Mouse (Mus musculus) CH12.LX (cell line): ENCODE measurements at regions not wholly inside any gene's neighbourhood (a gene's known extent, or its start where the extent isn't known, plus 50 kb on each side); places are given as distances from the start of the nearest gene placed in this dataset.

Source experiments
- DNase-seq: peaks from one replicate; pipeline ENCODE4 v3.0.0-alpha.2; 2013; ENCODE audit errors: extremely low read depth
- H3K27ac ChIP-seq: 2 replicates; pipeline ENCODE4 v1.5.1; 2012; ENCODE audit warnings: low read depth, mild to moderate bottlenecking, control low read depth, moderate library complexity; ENCODE audit not compliant: insufficient read depth
- H3K27me3 ChIP-seq: replicated peaks from 2 replicates; pipeline ENCODE3; 2012; ENCODE audit warnings: inconsistent platforms
- H3K36me3 ChIP-seq, 2 experiments: replicated peaks in 1 of 2; 2 replicates each; pipeline versions ENCODE3 to v1.6.1; 2012; ENCODE audit warnings: inconsistent platforms in 1 of 2, low read length in 1 of 2, mild to moderate bottlenecking in 1 of 2, mixed read lengths in 1 of 2, moderate library complexity in 1 of 2; ENCODE audit not compliant: control insufficient read depth in 1 of 2, insufficient read depth in 1 of 2
- H3K4me1 ChIP-seq, 2 experiments: 2 replicates each; pipeline ENCODE4 v1.6.1; 2012; ENCODE audit warnings: inconsistent platforms in 1 of 2, moderate library complexity in 1 of 2; ENCODE audit not compliant: insufficient read depth in 2 of 2, control insufficient read depth in 1 of 2
- H3K4me2 ChIP-seq: 2 replicates; pipeline ENCODE4 v1.6.1; 2012; ENCODE audit warnings: low read depth, mild to moderate bottlenecking, control low read depth; ENCODE audit not compliant: poor library complexity, insufficient read depth, severe bottlenecking
- H3K4me3 ChIP-seq, 3 experiments: fragments of 150-350 bp in 1 of 3; sonication (generic) in 1 of 3; replicated peaks in 1 of 3; 2 replicates each; pipeline versions ENCODE3 to v1.5.1; 2011 to 2012; ENCODE audit warnings: low read depth in 2 of 3, low read length in 2 of 3, mild to moderate bottlenecking in 2 of 3, moderate library complexity in 2 of 3, control low read depth in 1 of 3, improper control_type of control experiment in 1 of 3, inconsistent platforms in 1 of 3, mixed read lengths in 1 of 3; ENCODE audit not compliant: poor library complexity in 1 of 3
- H3K79me2 ChIP-seq: replicated peaks from 2 replicates; pipeline ENCODE4 v1.6.1; 2012; ENCODE audit warnings: mild to moderate bottlenecking, moderate library complexity; ENCODE audit not compliant: control insufficient read depth, poor library complexity, insufficient read depth, severe bottlenecking; ENCODE audit errors: extremely low read depth
- H3K9ac ChIP-seq: 2 replicates; pipeline ENCODE4 v1.6.1; 2012; ENCODE audit warnings: low read depth, mild to moderate bottlenecking, control low read depth, moderate library complexity; ENCODE audit not compliant: insufficient read depth
- H3K9me3 ChIP-seq: replicated peaks from 2 replicates; pipeline ENCODE3; 2012; ENCODE audit warnings: low read length, inconsistent platforms, mixed read lengths
- BHLHE40 ChIP-seq: IDR thresholded peaks from 2 replicates; pipeline ENCODE4 v1.6.1; 2011; ENCODE audit warnings: mild to moderate bottlenecking, low read depth, low read length, improper control_type of control experiment
- CHD1 ChIP-seq: IDR thresholded peaks from 2 replicates; pipeline ENCODE4 v1.6.1; 2012; ENCODE audit warnings: low read depth, low read length, improper control_type of control experiment, inconsistent platforms
- CTCF ChIP-seq, 2 experiments: IDR thresholded peaks in 1 of 2; conservative IDR thresholded peaks in 1 of 2; 2 replicates each; pipeline ENCODE4 v1.5.1; 2011 to 2012; ENCODE audit warnings: low read depth in 2 of 2, low read length in 2 of 2, improper control_type of control experiment in 1 of 2, inconsistent platforms in 1 of 2, mild to moderate bottlenecking in 1 of 2, moderate library complexity in 1 of 2
- ELF1 ChIP-seq: IDR thresholded peaks from 2 replicates; pipeline ENCODE4 v1.6.1; 2014; ENCODE audit warnings: low read depth, mild to moderate bottlenecking, inconsistent platforms, low read length, improper control_type of control experiment
- HCFC1 ChIP-seq: IDR thresholded peaks from 2 replicates; pipeline ENCODE4 v1.6.1; 2012; ENCODE audit warnings: low read depth, mild to moderate bottlenecking, inconsistent platforms, low read length, improper control_type of control experiment
- IRF4 ChIP-seq: IDR thresholded peaks from 2 replicates; pipeline ENCODE4 v1.6.1; 2014; ENCODE audit warnings: low read depth, mild to moderate bottlenecking, inconsistent platforms, low read length, improper control_type of control experiment
- JUN ChIP-seq: IDR thresholded peaks from 2 replicates; pipeline ENCODE4 v1.6.1; 2011; ENCODE audit warnings: low read depth, mild to moderate bottlenecking, low read length, improper control_type of control experiment, moderate library complexity; ENCODE audit not compliant: insufficient read depth
- JUND ChIP-seq: conservative IDR thresholded peaks from 2 replicates; pipeline ENCODE4 v1.6.1; 2011; ENCODE audit warnings: low read depth, low read length, improper control_type of control experiment
- KAT2A ChIP-seq: IDR thresholded peaks from 2 replicates; pipeline ENCODE4 v1.6.1; 2012; ENCODE audit warnings: low read length, improper control_type of control experiment, inconsistent platforms; ENCODE audit not compliant: insufficient replicate concordance
- MEF2A ChIP-seq: IDR thresholded peaks from 2 replicates; pipeline ENCODE4 v1.6.1; 2014; ENCODE audit warnings: low read depth, mild to moderate bottlenecking, inconsistent platforms, low read length, improper control_type of control experiment, borderline replicate concordance
- MXI1 ChIP-seq: IDR thresholded peaks from 2 replicates; pipeline ENCODE4 v1.6.1; 2011; ENCODE audit warnings: mild to moderate bottlenecking, low read depth, low read length, improper control_type of control experiment
- MYC ChIP-seq: IDR thresholded peaks from 2 replicates; pipeline ENCODE4 v1.6.1; 2011; ENCODE audit warnings: low read depth, mild to moderate bottlenecking, improper control_type of control experiment, low read length
- POLR2AphosphoS2 ChIP-seq: IDR thresholded peaks from 2 replicates; pipeline ENCODE4 v1.6.1; 2011; ENCODE audit warnings: low read depth, low read length, improper control_type of control experiment
- RAD21 ChIP-seq: IDR thresholded peaks from 2 replicates; pipeline ENCODE4 v1.6.1; 2011; ENCODE audit warnings: low read depth, mild to moderate bottlenecking, low read length, improper control_type of control experiment, moderate library complexity
- RCOR1 ChIP-seq: conservative IDR thresholded peaks from 2 replicates; pipeline ENCODE4 v1.6.1; 2012; ENCODE audit warnings: low read depth, mild to moderate bottlenecking, inconsistent platforms, low read length, improper control_type of control experiment
- SMC3 ChIP-seq: IDR thresholded peaks from 2 replicates; pipeline ENCODE4 v1.6.1; 2011; ENCODE audit warnings: low read depth, low read length, improper control_type of control experiment
- TBP ChIP-seq: conservative IDR thresholded peaks from 2 replicates; pipeline ENCODE4 v1.6.1; 2011; ENCODE audit warnings: low read depth, low read length, improper control_type of control experiment
- TCF12 ChIP-seq: IDR thresholded peaks from 2 replicates; pipeline ENCODE4 v1.6.1; 2014; ENCODE audit warnings: low read depth, mild to moderate bottlenecking, inconsistent platforms, low read length, improper control_type of control experiment
- USF1 ChIP-seq: IDR thresholded peaks from 2 replicates; pipeline ENCODE4 v1.6.1; 2014; ENCODE audit warnings: low read depth, mild to moderate bottlenecking, inconsistent platforms, low read length, improper control_type of control experiment
- ZMIZ1 ChIP-seq: IDR thresholded peaks from 2 replicates; pipeline ENCODE4 v1.6.1; 2012; ENCODE audit warnings: low read depth, mild to moderate bottlenecking, inconsistent platforms, low read length, improper control_type of control experiment
- ZNF384 ChIP-seq: IDR thresholded peaks from 2 replicates; pipeline ENCODE4 v1.6.1; 2012; ENCODE audit warnings: low read depth, low read length, improper control_type of control experiment, inconsistent platforms
- dilution Hi-C: fragments of 300-500 bp; cut with MboI; formaldehyde crosslinking; loops from 2 replicates; pipeline ENCODE4 v1.14.3; 2020; ENCODE audit warnings: low sequenced_read_pairs; ENCODE audit not compliant: extremely low pct_unique_long_range_greater_than_20kb, extremely low pct_ligation_motif_present
- in situ Hi-C: fragments of 300-500 bp; cut with MboI; formaldehyde crosslinking; loops from 3 replicates; pipeline ENCODE4 v1.14.3; 2019; ENCODE audit warnings: low sequenced_read_pairs, low pct_ligation_motif_present, low pct_unique_long_range_greater_than_20kb, mixed read lengths

DNA sequence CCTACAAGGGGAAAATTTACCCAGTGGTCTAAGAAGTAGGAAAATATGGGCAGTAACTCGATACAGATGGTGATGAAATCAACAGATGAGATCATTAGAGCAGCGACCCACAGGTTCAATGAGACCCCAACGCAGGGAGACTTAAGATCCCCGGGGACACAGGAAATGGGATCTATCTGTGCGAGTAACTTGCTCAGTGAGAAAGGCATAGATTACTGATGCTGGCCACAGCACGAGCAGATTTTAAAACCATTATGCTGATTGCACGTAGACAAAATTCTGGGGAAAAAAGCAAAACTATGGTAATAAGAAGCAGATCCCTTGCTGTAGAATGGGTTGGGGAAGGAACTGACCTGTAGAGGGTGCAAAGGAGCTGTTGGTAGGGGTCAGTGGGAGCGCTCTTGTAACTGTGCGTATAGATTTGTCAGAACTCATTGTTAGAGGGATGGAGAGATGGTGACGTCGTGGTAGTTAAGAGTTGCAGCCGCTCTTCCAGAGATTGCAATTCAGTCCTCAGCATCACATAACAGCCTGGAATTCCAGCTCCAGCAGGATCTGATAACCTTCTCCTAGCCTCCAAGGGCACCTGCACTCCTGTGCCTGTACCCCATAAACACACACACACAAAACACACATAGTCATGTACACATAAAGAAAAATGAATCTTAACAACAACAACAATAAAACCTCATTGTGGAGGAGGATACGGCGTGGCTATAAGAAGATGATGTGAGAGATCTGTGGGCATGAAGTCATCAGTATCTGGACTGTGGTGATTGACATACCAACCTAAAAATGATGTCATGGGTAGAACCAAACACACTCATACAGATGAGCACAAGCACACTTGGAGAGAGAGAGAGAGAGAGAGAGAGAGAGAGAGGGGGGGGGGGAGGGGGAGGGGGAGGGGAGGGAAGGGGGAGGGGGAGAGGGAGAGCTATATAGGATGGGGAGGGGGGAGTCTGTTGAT is 67.7 kb upstream of the Aldh1b1 start:
- no peak overlapping the region for H3K27ac ChIP-seq
- no peak overlapping the region for H3K9ac ChIP-seq
- H3K36me3 ChIP-seq, result no peaks in the 10 kb centered on the region
- in situ Hi-C loops (loop anchor here (5.0 kb wide), 1 partner anchor 36 kb away; no protein-coding TSS in a partner anchor), dilution Hi-C loops (no loop called here)
- DNase-seq, result no peak
- no peaks in the 10 kb centered on the region for H3K27me3 ChIP-seq
- no peaks in the 10 kb centered on the region for H3K79me2 ChIP-seq
- H3K9me3 ChIP-seq, result no peaks in the 10 kb centered on the region
- H3K4me1 ChIP-seq, result peaks cover 9 to 62% of the 10 kb centered on the region in 2 experiments
- H3K4me3 ChIP-seq, result no peak overlapping the region
- no peak overlapping the region for H3K4me2 ChIP-seq
- TF ChIP-seq HCFC1 (no peak), MXI1 (no peak), SMC3 (peak; percentile 54), RAD21 (peak; percentile 63), MEF2A (no peak), TCF12 (no peak), BHLHE40 (0 out of 2 replicates have a peak, but pooled peaks have one; percentile 15), TBP (no peak), POLR2AphosphoS2 (no peak), RCOR1 (no peak), CTCF (conservative IDR thresholded peaks at IDR 0.05 in 1 of 2, IDR thresholded peaks at IDR 0.05 in 1 of 2; ENCODE audit: low read depth in 2 of 2, low read length in 2 of 2) (peak; percentile 26 to 70; a peak in 3 of 4 replicates)

- in situ Hi-C loops, result loop anchor here (5.0 kb wide), 1 partner anchor 38 kb away; no protein-coding TSS in a partner anchor
Measured at GRCm38 (mm10) chr4:45729801-45730200, 69.0 kb upstream of the Aldh1b1 start.

More at GRCm38 (mm10) chr4:45729801-45730200, 69.0 kb upstream of the Aldh1b1 start:
- dilution Hi-C loops, result no loop called here
- no peak overlapping the region for H3K4me3 ChIP-seq
- H3K4me2 ChIP-seq, result no peak overlapping the region
- H3K27ac ChIP-seq, result no peak overlapping the region
- no peaks in the 10 kb centered on the region for H3K79me2 ChIP-seq
- H3K9me3 ChIP-seq, result no peaks in the 10 kb centered on the region
- DNase-seq, result no peak
- TF ChIP-seq ELF1, result no peak
- TF ChIP-seq CHD1, result no peak
- no peak for TF ChIP-seq JUN
- TF ChIP-seq USF1, result no peak
- no peak for TF ChIP-seq JUND
- TF ChIP-seq HCFC1, result no peak
- no peak for TF ChIP-seq ZNF384
- TF ChIP-seq MYC, result no peak
- no peak for TF ChIP-seq TBP
- no peak for TF ChIP-seq ZMIZ1
- no peak for TF ChIP-seq KAT2A
- TF ChIP-seq MEF2A, result no peak
- no peak for TF ChIP-seq IRF4
- TF ChIP-seq, all 38 proteins: peak for 0
- Histone ChIP-seq H3K36me3 (no peaks in the 10 kb centered on the region), H3K27me3 (no peaks in the 10 kb centered on the region), H3K9ac (no peak overlapping the region), H3K4me1 (peaks cover 7 to 63% of the 10 kb centered on the region in 2 experiments; a peak in 3 of 4 replicates)
